Mouse (Mus musculus): ENCODE measurements at regions not wholly inside any gene's neighbourhood (a gene's known extent, or its start where the extent isn't known, plus 50 kb on each side); places are given as distances from the start of the nearest gene placed in this dataset.

DNA sequence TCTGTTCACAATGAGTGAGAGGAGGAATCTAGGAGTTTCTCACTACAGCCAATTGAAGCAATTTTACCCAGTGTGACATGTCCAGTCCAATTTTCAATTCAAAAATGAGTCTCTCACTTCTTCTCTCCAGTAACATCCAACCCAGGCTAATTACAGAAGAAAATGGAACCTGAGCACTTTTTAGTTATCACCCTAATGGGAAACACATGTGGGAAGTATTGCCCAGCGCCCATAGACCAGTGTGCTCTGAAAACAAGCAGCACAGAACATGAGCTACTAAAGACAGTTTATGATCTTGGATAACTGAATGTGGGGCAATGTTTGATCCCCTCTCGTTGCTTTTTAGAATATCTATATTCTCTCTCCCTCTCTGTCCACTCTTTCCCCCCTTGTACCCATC lies 70.5 kb upstream of the Efemp1 start:
- ATAC-seq: no peak
- H3K36me3 ChIP-seq (ENCODE audit: insufficient read depth, low read length): no peaks in the 10 kb centered on the region
- no peak overlapping the region for H3K27ac ChIP-seq
- no peaks in the 10 kb centered on the region for H3K27me3 ChIP-seq (ENCODE audit: insufficient read depth, low read length)
- H3K4me2 ChIP-seq (ENCODE audit: low read depth, low read length): no peak overlapping the region
- H3K9ac ChIP-seq (replicated peaks; ENCODE audit: low read length): no peak overlapping the region
- no peaks in the 10 kb centered on the region for H3K9me3 ChIP-seq (ENCODE audit: low read length)
- no peak for DNase-seq (ENCODE audit: low spot score)
- H3K4me3 ChIP-seq (ENCODE audit: low read length): no peak overlapping the region
- no peaks in the 10 kb centered on the region for H3K4me1 ChIP-seq (ENCODE audit: insufficient read depth, low read length)
- no peak for TF ChIP-seq CTCF (IDR thresholded peaks at IDR 0.05; ENCODE audit: low read depth)
- 75% methylated on average over 2 of the region's 2 CpGs for WGBS

DNA sequence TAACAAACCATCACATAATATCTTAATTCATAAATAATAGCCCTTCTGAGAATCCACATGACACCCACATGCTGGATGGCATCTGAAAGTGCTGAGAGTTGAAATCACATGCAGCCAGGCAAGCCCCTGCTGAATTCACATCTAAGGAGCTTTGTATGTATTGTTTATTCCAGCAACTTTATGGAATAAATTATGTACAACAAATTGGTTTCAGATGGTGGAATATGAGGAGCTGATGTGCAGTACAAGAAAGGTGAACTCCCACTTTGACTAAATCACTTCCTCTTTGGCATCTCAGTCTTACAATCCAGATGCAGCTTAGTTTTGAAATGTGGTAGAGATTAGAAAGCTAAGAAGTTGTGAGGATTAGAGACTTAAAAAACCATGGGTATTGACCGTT lies 82.2 kb upstream of the Efemp1 start:
- 92% methylated on average over 1 of the region's 1 CpGs for WGBS
- Histone ChIP-seq H3K4me3 (ENCODE audit: low read length) (no peak overlapping the region), H3K36me3 (ENCODE audit: insufficient read depth, low read length) (no peaks in the 10 kb centered on the region), H3K9ac (replicated peaks; ENCODE audit: low read length) (no peak overlapping the region), H3K27me3 (ENCODE audit: insufficient read depth, low read length) (no peaks in the 10 kb centered on the region), H3K4me2 (ENCODE audit: low read depth, low read length) (no peak overlapping the region), H3K4me1 (ENCODE audit: insufficient read depth, low read length) (no peaks in the 10 kb centered on the region), H3K27ac (no peak overlapping the region), H3K9me3 (ENCODE audit: low read length) (no peaks in the 10 kb centered on the region)
- TF ChIP-seq CTCF (IDR thresholded peaks at IDR 0.05; ENCODE audit: low read depth): no peak
- DNase-seq (ENCODE audit: low spot score): no peak
- no peak for ATAC-seq

DNA sequence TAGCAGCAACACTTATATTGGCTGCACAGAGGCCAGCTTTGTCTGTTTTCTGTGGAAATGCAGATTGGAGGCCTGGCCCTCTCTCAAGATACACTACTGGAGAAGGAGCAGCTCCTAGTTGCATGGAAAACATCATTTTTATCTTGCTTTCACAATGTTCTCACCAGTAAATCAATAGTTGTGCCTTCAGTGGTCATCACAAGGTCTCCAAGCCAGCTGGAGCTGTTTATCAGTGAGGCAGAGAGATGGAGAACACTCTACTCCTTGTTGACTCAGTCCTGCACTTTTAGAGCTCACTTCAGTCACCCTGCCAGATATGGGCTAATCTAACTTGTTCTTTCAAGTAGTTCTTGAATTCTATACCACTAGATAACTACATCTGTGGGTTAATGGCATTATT lies 92.3 kb upstream of the Efemp1 start:
- no peaks in the 10 kb centered on the region for H3K27me3 ChIP-seq (ENCODE audit: insufficient read depth, low read length)
- H3K27ac ChIP-seq: no peak overlapping the region
- ATAC-seq: no peak
- H3K4me1 ChIP-seq (ENCODE audit: insufficient read depth, low read length): no peaks in the 10 kb centered on the region
- no peaks in the 10 kb centered on the region for H3K36me3 ChIP-seq (ENCODE audit: insufficient read depth, low read length)
- DNase-seq (ENCODE audit: low spot score): no peak
- no peak overlapping the region for H3K4me2 ChIP-seq (ENCODE audit: low read depth, low read length)
- H3K9ac ChIP-seq (replicated peaks; ENCODE audit: low read length): no peak overlapping the region
- TF ChIP-seq CTCF (IDR thresholded peaks at IDR 0.05; ENCODE audit: low read depth): no peak
- H3K4me3 ChIP-seq (ENCODE audit: low read length): no peak overlapping the region
- no peaks in the 10 kb centered on the region for H3K9me3 ChIP-seq (ENCODE audit: low read length)

DNA sequence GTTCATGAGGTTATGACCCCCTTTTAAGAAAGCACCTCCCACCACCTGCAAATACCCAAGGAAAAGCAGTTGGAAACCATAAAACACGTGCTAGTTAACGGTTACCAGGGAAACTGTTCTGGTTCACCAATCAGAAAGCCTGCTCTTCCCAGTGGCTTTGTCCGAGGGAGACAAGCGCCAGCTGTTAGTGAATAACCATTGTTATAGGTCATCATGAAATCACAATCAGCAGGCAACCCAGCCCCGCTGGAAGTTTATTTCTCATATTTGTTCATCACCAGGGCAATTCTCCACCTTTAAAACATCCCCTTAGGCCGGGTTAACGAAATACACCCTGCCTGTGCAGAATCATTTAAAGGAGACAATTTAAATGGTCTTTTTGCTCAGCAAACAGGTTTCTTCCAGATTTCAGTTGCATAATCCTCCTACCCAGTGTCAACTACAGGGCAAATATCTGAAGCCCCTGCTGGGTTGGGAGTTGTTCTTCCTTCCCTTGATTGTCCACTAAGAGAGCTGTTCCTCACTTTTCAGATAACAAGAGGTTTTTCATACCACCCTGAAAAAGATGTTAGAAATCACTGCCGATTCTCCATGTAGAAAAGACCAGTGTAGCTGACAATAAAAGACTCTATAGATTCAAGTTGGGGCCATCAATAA lies 117.9 kb upstream of the Efemp1 start:
- no peak overlapping the region; the same call in 1 of the 2 replicates for H3K9ac ChIP-seq (replicated peaks; ENCODE audit: low read length)
- peak; percentile 53 for TF ChIP-seq CTCF (IDR thresholded peaks at IDR 0.05; ENCODE audit: low read depth)
- peak overlapping the region; percentile 45 for H3K4me2 ChIP-seq (ENCODE audit: low read depth, low read length)
- H3K27me3 ChIP-seq (ENCODE audit: insufficient read depth, low read length): no peaks in the 10 kb centered on the region
- DNase-seq (ENCODE audit: low spot score) (peak; percentile 83), ATAC-seq (peak; percentile 95)
- no peaks in the 10 kb centered on the region for H3K9me3 ChIP-seq (ENCODE audit: low read length)
- 2% methylated on average over 8 of the region's 8 CpGs for WGBS
- H3K4me3 ChIP-seq (ENCODE audit: low read length): peak overlapping the region; percentile 19
- peak overlapping the region; percentile 54 for H3K27ac ChIP-seq
- H3K36me3 ChIP-seq (ENCODE audit: insufficient read depth, low read length): no peaks in the 10 kb centered on the region
- H3K4me1 ChIP-seq (ENCODE audit: insufficient read depth, low read length): no peaks in the 10 kb centered on the region

DNA sequence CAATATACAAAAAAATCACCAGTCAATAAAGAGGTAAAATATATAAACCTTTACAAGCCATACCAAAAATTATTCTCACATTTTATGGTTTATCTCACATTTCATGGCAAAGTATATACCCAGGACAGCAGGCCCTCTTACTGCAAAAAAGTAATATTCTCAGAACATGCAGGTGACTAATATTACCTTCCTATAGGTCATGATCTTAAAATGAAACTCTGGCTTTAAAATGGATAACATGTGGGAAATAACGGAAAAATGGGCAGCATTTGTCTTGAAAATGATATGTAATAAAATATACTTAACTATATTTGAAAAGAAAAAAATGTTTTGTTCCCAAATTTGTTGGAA lies 118.4 kb upstream of the Efemp1 start:
- H3K4me1 ChIP-seq (ENCODE audit: insufficient read depth, low read length): no peaks in the 10 kb centered on the region
- no peak overlapping the region for H3K9ac ChIP-seq (replicated peaks; ENCODE audit: low read length)
- H3K4me2 ChIP-seq (ENCODE audit: low read depth, low read length): peak overlapping the region; percentile 45
- H3K36me3 ChIP-seq (ENCODE audit: insufficient read depth, low read length): no peaks in the 10 kb centered on the region
- DNase-seq (ENCODE audit: low spot score) (no peak), ATAC-seq (no peak)
- no peaks in the 10 kb centered on the region for H3K27me3 ChIP-seq (ENCODE audit: insufficient read depth, low read length)
- no peaks in the 10 kb centered on the region for H3K9me3 ChIP-seq (ENCODE audit: low read length)
- H3K27ac ChIP-seq: no peak overlapping the region
- WGBS: 23% methylated on average over 1 of the region's 1 CpGs
- TF ChIP-seq CTCF (IDR thresholded peaks at IDR 0.05; ENCODE audit: low read depth): no peak
- no peak overlapping the region; the same call in 1 of the 2 replicates for H3K4me3 ChIP-seq (ENCODE audit: low read length)

DNA sequence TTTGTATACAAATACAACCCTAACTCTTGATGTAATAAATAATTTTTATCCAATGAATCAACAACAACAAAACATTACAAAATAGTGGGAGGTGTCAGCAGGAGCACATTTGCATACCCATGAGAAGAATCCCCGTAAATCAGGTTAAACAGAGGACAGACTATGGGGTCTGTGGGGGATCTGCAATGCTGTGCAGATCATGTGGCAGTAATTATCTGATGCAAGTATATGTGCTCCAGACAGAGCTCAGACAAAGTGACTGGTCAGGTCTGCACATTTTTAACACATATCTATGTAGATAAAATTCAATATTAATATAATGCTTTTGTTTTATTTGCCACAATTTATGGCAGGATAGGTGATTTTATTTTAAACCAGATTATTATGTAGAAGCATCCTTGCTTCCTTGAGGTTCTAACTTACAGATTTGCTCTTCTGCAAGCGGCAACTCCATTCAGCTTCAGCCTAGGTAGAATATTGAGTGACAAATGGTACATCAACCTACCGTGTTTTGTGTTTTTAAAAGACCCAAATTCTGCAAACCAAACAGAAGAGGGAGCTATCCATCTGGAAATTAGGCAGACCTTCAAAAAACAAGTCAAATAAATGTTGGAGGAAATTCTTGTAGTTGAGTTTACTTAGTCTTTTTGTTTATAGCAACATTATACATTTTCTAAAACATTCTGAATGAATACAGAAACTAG lies 119.0 kb upstream of the Efemp1 start:
- H3K9ac ChIP-seq (replicated peaks; ENCODE audit: low read length): no peak overlapping the region

DNA sequence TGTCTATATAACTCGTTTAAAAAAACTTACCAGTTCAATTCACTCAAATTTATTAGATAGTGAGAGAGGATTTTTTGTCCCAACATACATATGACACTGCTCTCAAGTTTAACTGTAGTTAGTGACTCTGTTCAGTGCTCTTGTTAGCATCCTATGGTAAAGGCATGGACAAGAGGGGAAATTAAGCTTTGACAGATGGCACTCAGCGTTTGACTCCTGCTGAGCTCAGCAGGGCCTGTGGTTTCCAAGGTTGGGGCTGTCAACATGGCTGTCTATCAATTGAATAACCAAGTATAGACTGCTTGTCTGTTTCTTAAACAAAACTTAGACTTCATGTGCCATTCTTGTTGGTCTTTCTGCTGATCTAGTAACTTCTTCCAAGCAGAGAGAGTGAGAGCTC lies 122.9 kb upstream of the Efemp1 start:
- peak; percentile 53 for DNase-seq (ENCODE audit: low spot score)

More for the DNA sequence above, 119.0 kb upstream of the Efemp1 start:
- H3K27ac ChIP-seq: no peak overlapping the region
- TF ChIP-seq CTCF (IDR thresholded peaks at IDR 0.05; ENCODE audit: low read depth): peak; percentile 46
- H3K27me3 ChIP-seq (ENCODE audit: insufficient read depth, low read length): no peaks in the 10 kb centered on the region
- no peaks in the 10 kb centered on the region for H3K4me1 ChIP-seq (ENCODE audit: insufficient read depth, low read length)
- H3K4me2 ChIP-seq (ENCODE audit: low read depth, low read length): no peak overlapping the region
- ATAC-seq: no peak
- H3K36me3 ChIP-seq (ENCODE audit: insufficient read depth, low read length): no peaks in the 10 kb centered on the region
- peak; percentile 55 for DNase-seq (ENCODE audit: low spot score)
- H3K4me3 ChIP-seq (ENCODE audit: low read length): no peak overlapping the region
- no peaks in the 10 kb centered on the region for H3K9me3 ChIP-seq (ENCODE audit: low read length)
- 24% methylated on average over 3 of the region's 3 CpGs for WGBS

More for the DNA sequence above, 122.9 kb upstream of the Efemp1 start:
- Histone ChIP-seq H3K36me3 (ENCODE audit: insufficient read depth, low read length) (no peaks in the 10 kb centered on the region), H3K9ac (replicated peaks; ENCODE audit: low read length) (no peak overlapping the region), H3K27me3 (ENCODE audit: insufficient read depth, low read length) (no peaks in the 10 kb centered on the region), H3K9me3 (ENCODE audit: low read length) (no peaks in the 10 kb centered on the region), H3K27ac (no peak overlapping the region), H3K4me3 (ENCODE audit: low read length) (no peak overlapping the region), H3K4me1 (ENCODE audit: insufficient read depth, low read length) (no peaks in the 10 kb centered on the region), H3K4me2 (ENCODE audit: low read depth, low read length) (peak overlapping the region; percentile 33)
- peak; percentile 60 for ATAC-seq
- no peak for TF ChIP-seq CTCF (IDR thresholded peaks at IDR 0.05; ENCODE audit: low read depth)
- WGBS: 38% methylated on average over 2 of the region's 2 CpGs
